Mouse (Mus musculus) hindbrain, embryonic 16.5 days (tissue): ENCODE results near the gene Itih5. TPM values are rescaled to one million over a fixed set of nuclear protein-coding genes. Genes with fewer than 3 reads are reported as not detected.

ENCODE experiments used
- ATAC-seq: fragments of 200-750 bp; cut with Nextera tagmentation; 2 replicates; pipeline ENCODE4 v1.8.0; 2017; ENCODE audit warnings: moderate TSS enrichment, moderate library complexity
- H3K27ac ChIP-seq: fragments of 300-500 bp; sonication (generic); 2 replicates; pipeline ENCODE4 v1.5.1; 2014; ENCODE audit warnings: low read depth, mild to moderate bottlenecking, control low read depth, low read length, moderate library complexity
- H3K27me3 ChIP-seq: fragments of 300-500 bp; sonication (generic); replicated peaks from 2 replicates; pipeline ENCODE4 v1.6.1; 2014; ENCODE audit warnings: low read length; ENCODE audit not compliant: control insufficient read depth, insufficient read depth
- H3K36me3 ChIP-seq: fragments of 300-500 bp; sonication (generic); 2 replicates; pipeline ENCODE4 v1.6.1; 2014; ENCODE audit warnings: mild to moderate bottlenecking, low read length, moderate library complexity, mixed read lengths; ENCODE audit not compliant: control insufficient read depth, insufficient read depth
- H3K4me1 ChIP-seq: fragments of 300-500 bp; sonication (generic); 2 replicates; pipeline ENCODE4 v1.6.1; 2014; ENCODE audit warnings: low read depth, low read length; ENCODE audit not compliant: control insufficient read depth, insufficient read depth
- H3K4me2 ChIP-seq: fragments of 300-500 bp; sonication (generic); 2 replicates; pipeline ENCODE4 v1.6.1; 2014; ENCODE audit warnings: mild to moderate bottlenecking, low read length, control low read depth, moderate library complexity
- H3K4me3 ChIP-seq: fragments of 300-500 bp; sonication (generic); 2 replicates; pipeline ENCODE4 v1.5.1; 2014; ENCODE audit warnings: mild to moderate bottlenecking, low read length, control low read depth, moderate library complexity
- H3K9ac ChIP-seq: fragments of 300-500 bp; sonication (generic); 2 replicates; pipeline ENCODE4 v1.6.1; 2014; ENCODE audit warnings: low read depth, mild to moderate bottlenecking, control low read depth, low read length, moderate library complexity
- H3K9me3 ChIP-seq: fragments of 300-500 bp; sonication (generic); 2 replicates; pipeline ENCODE4 v1.6.1; 2014; ENCODE audit warnings: mild to moderate bottlenecking, low read length, moderate library complexity; ENCODE audit not compliant: control insufficient read depth
- WGBS: fragments of 180-500 bp; shearing (Covaris S2); extraction: QIAGEN DNeasy Blood & Tissue Kit; methylation state at CpG from one replicate; pipeline ENCODE4 v1.1.7; 2014; 5-methylcytosine and 5-hydroxymethylcytosine counted together
- polyA plus RNA-seq: library from polyadenylated mRNA; unstranded; fragments of >200 nt; fragmentation: Nextera tagmentation; extraction: Ambion mirVana; gene quantifications from 2 replicates; pipeline ENCODE4 v1.2.1, GENCODE M21; 2015

Itih5 gene
- polyA plus RNA-seq, 1 experiment from 2014 or later = 9.8 TPM

DNA sequence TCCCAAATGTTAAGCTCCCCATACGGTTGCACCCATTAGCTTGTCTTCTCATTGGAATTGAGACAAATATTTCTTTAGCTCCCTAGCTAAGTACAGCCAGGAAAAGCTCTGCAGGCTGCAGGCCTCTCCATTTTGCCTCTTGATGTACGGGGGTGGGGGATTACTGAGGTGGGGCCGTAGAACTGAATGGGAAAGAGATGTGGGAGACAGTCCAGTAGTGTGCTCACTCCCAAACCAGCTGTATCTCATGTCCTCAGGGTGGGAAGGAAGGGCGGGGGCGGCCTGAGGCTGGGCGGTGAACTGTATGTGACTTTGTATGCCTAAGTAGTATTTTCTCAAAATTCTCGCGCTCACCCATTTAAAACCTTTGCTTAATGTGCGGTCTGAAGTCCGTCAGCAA lies 3.8 kb downstream of the Itih5 start:
- Histone ChIP-seq H3K4me2 (no peak overlapping the region), H3K36me3 (no peaks in the 10 kb centered on the region), H3K27me3 (no peaks in the 10 kb centered on the region; the same call in 1 of the 2 replicates), H3K4me3 (no peak overlapping the region), H3K4me1 (peaks cover 2% of the 10 kb centered on the region; the same call in 1 of the 2 replicates), H3K9ac (no peak overlapping the region), H3K9me3 (no peaks in the 10 kb centered on the region), H3K27ac (no peak overlapping the region)
- ATAC-seq = no peak
- WGBS = 87% methylated on average over 10 of the region's 10 CpGs

DNA sequence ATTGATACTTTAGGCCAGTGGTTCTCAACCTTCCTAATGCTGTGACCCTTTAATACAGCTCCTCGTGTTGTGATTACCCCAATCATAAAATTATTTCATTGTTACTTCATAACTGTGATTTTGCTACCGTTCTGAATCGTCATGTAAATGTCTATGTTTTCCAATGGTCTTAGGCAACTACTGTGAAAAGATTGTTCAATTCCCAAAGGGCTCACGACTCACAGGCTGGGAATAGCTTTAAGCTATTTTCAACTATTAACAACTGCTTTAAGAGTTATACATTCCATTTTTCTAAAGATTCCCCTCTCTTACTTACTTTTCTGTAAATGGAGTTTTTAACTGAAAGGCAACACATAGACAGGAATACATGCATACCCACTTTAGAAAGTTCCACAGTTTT lies 8.6 kb downstream of the Itih5 start:
- ATAC-seq = no peak
- H3K36me3 ChIP-seq = no peaks in the 10 kb centered on the region
- H3K27me3 ChIP-seq = no peaks in the 10 kb centered on the region
- H3K27ac ChIP-seq = no peak overlapping the region
- no peak overlapping the region for H3K9ac ChIP-seq
- H3K4me3 ChIP-seq = no peak overlapping the region
- WGBS = 91% methylated on average over 4 of the region's 4 CpGs
- no peaks in the 10 kb centered on the region for H3K9me3 ChIP-seq
- H3K4me2 ChIP-seq = no peak overlapping the region
- no peaks in the 10 kb centered on the region for H3K4me1 ChIP-seq

DNA sequence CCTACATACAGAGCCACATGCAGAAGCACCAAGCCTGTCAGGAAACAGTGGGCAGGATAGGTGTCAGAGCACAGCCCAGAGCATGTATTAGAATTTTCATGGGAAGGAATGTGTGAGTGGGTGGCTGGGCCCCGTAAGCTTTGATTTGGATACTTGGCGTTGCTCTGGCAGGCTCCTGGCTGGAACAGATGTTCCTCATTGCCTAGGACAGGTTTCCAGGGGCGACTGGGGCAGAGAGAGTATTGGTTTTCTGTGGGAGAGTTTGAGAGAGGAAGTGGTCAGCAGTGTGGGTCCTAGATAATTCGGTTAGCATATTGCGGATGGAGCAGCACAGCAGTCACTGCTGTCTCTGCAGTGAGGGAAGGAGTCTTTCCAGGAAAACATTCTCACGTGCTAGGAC lies 13.3 kb downstream of the Itih5 start:
- Histone ChIP-seq H3K27ac (no peak overlapping the region), H3K9me3 (no peaks in the 10 kb centered on the region), H3K36me3 (no peaks in the 10 kb centered on the region), H3K9ac (no peak overlapping the region), H3K4me3 (no peak overlapping the region), H3K27me3 (no peaks in the 10 kb centered on the region), H3K4me1 (no peaks in the 10 kb centered on the region), H3K4me2 (no peak overlapping the region)
- WGBS = 67% methylated on average over 6 of the region's 6 CpGs
- no peak for ATAC-seq

DNA sequence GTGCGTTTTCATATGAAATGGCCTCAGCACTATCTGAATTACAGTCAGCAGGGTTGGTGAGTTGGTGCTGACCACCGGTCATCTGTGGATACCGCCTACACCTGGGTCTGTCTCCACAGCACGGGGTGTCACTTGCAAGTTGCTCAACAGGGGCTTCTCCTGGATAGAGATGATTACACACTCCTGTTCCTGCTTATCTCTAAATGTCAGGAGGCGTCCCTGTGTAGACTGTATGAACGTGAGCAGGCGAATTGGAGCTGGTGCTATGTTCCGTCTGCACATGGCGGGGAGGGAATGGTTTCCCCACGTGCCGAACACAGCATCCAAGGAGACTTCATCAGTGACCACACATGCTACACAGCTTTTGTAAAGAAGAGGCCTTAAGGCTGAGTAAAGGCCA lies 13.9 kb downstream of the Itih5 start:
- Histone ChIP-seq H3K4me1 (no peaks in the 10 kb centered on the region), H3K4me2 (no peak overlapping the region), H3K36me3 (no peaks in the 10 kb centered on the region), H3K27me3 (no peaks in the 10 kb centered on the region), H3K27ac (no peak overlapping the region), H3K9me3 (no peaks in the 10 kb centered on the region), H3K9ac (no peak overlapping the region), H3K4me3 (no peak overlapping the region)
- 92% methylated on average over 11 of the region's 11 CpGs for WGBS
- no peak for ATAC-seq

DNA sequence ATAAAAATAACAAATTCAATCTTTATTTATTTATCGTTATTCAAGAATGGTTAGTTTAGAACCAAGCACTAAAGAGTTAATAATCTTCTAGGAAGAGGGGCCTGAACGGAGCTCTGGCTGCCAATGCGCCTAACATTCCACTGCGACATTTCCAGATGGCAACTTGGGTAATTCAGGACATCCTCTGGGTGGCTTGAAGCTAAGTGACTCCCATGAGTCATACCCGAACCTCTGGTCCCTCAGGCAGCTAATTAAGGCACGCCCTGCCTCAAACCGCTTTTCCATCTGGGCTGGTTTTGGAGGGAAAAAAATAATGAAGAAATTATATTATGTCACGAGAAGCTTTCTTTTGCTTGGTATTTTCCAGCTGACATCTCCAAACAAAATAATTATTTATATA lies 14.6 kb downstream of the Itih5 start:
- Histone ChIP-seq H3K4me2 (no peak overlapping the region), H3K4me3 (no peak overlapping the region), H3K27ac (no peak overlapping the region), H3K27me3 (no peaks in the 10 kb centered on the region), H3K4me1 (no peaks in the 10 kb centered on the region), H3K9me3 (no peaks in the 10 kb centered on the region), H3K9ac (no peak overlapping the region), H3K36me3 (no peaks in the 10 kb centered on the region)
- no peak for ATAC-seq
- 66% methylated on average over 8 of the region's 8 CpGs for WGBS

DNA sequence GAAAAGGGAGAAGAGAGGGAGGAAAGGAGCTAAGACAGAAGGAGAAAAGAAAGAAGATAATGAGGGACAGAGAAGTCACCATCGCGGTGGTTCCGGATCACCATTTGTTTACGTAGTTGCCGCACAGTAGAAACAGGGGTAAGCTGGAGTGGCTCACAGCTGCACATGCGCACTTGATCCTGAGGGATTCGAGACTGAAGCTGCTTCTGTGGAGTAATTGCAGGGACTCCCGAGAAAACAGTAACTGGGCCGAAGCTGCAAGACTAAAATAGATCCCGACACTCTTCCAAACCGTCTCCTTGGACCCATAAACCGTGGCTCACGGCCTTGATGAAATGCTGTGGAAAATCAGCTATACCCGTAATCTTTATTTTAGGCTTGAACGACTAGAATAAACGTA lies 16.6 kb downstream of the Itih5 start:
- Histone ChIP-seq H3K9ac (no peak overlapping the region), H3K27ac (no peak overlapping the region), H3K4me2 (no peak overlapping the region), H3K27me3 (no peaks in the 10 kb centered on the region), H3K9me3 (no peaks in the 10 kb centered on the region), H3K36me3 (no peaks in the 10 kb centered on the region), H3K4me1 (no peaks in the 10 kb centered on the region), H3K4me3 (no peak overlapping the region)
- no peak for ATAC-seq
- 89% methylated on average over 16 of the region's 16 CpGs for WGBS

DNA sequence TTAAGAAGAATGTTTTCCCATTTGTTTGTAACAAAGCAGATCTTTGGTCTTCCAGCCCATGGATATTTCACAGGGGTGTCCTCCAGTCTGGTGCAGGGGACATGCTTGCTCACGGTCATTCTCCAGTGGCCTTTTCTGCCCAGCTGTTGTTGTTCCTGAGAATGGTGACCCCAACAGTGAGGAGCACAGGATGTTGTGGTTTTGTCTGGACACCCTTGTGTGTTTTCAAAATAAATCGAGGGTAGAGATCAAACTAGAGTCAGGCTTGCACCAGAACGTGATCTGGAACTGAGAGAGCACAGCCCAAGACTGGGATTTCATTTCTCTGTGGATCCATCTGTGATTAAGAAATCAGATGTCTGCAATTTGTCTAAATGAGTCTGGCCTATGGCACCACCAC lies 40.2 kb downstream of the Itih5 start:
- H3K36me3 ChIP-seq = no peaks in the 10 kb centered on the region
- H3K4me2 ChIP-seq = no peak overlapping the region
- ATAC-seq = no peak
- H3K27me3 ChIP-seq = no peaks in the 10 kb centered on the region
- no peak overlapping the region for H3K4me3 ChIP-seq
- H3K4me1 ChIP-seq = no peaks in the 10 kb centered on the region
- H3K9ac ChIP-seq = no peak overlapping the region
- H3K27ac ChIP-seq = no peak overlapping the region
- H3K9me3 ChIP-seq = no peaks in the 10 kb centered on the region
- 63% methylated on average over 3 of the region's 3 CpGs for WGBS

DNA sequence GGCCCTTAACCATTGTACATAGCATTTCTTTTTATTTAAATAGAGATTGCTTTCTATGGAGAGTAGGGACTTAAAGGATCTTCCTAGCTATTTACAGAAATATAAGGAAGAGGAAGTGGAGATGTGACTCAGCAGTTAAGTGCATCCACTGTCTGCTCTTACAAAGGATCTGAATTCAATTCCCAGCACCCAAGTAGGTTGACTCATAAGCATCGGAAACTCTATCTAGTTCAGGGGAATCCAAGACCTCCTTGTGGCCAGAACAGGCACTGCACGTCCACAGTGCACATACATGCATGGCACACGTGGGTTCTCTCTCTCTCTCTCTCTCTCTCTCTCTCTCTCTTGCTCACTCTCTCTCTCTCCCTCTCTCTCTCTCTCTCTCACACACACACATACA lies 41.8 kb downstream of the Itih5 start:
- no peaks in the 10 kb centered on the region for H3K9me3 ChIP-seq
- H3K4me2 ChIP-seq = no peak overlapping the region
- no peaks in the 10 kb centered on the region for H3K4me1 ChIP-seq
- no peaks in the 10 kb centered on the region for H3K27me3 ChIP-seq
- no peak overlapping the region for H3K9ac ChIP-seq
- no peak for ATAC-seq
- no peaks in the 10 kb centered on the region for H3K36me3 ChIP-seq
- no peak overlapping the region for H3K27ac ChIP-seq
- WGBS = 82% methylated on average over 3 of the region's 3 CpGs
- H3K4me3 ChIP-seq = no peak overlapping the region

DNA sequence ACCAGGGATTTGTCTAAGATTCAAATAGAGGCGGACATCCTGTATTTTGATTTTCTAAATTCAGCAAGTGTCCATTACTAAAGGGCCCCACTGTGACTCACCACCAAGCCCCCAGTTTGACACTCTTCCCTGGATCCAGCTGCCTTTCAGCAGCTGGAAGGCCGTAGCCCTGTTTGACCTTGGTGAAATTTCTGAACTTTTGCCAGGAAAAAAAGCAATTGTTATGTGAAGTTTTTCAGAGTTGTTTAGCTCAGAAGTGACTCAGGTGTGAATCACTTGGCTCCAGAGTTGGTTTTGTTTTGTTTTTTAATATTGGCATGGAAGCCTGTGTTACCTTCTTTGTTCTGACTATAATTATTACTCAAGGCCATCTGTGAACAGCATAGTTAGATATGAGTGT lies 46.0 kb downstream of the Itih5 start:
- no peak overlapping the region for H3K4me3 ChIP-seq
- no peak for ATAC-seq
- no peak overlapping the region for H3K4me2 ChIP-seq
- H3K36me3 ChIP-seq = no peaks in the 10 kb centered on the region
- no peaks in the 10 kb centered on the region for H3K27me3 ChIP-seq
- H3K27ac ChIP-seq = no peak overlapping the region
- no peaks in the 10 kb centered on the region for H3K9me3 ChIP-seq
- 81% methylated on average over 2 of the region's 2 CpGs for WGBS
- no peaks in the 10 kb centered on the region for H3K4me1 ChIP-seq
- H3K9ac ChIP-seq = no peak overlapping the region

DNA sequence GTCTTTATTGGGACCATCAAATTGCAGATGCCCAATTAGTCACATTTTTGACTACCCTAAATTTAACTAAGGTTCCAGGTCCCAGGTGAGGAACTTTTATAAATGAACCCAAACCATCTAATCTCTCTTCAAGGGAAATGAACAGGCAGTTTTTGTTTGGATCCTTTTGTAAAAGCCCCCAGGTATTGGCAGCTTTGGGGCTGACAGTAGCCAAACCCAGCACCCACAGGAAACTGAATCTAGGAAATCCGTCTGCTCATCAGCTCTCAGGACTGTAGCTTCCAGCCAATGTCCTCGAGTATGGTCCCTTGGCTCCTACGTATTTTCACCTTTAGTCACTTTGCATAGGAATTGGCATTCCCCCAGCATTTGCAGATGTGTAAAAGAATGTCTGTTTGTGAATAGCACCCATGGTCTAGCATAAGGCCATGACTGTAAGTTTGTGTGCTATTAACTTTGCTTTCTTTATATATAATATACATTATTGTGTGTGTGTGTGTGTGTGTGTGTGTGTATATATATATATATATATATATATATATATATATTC lies 47.4 kb downstream of the Itih5 start:
- H3K36me3 ChIP-seq = no peaks in the 10 kb centered on the region
- 54% methylated on average over 3 of the region's 3 CpGs for WGBS
- no peak overlapping the region for H3K4me3 ChIP-seq
- no peaks in the 10 kb centered on the region for H3K9me3 ChIP-seq
- no peaks in the 10 kb centered on the region for H3K4me1 ChIP-seq
- no peak overlapping the region for H3K9ac ChIP-seq
- no peak for ATAC-seq
- no peaks in the 10 kb centered on the region for H3K27me3 ChIP-seq
- no peak overlapping the region for H3K27ac ChIP-seq
- no peak overlapping the region for H3K4me2 ChIP-seq
